Mouse (Mus musculus): ENCODE data around the gene Zmynd19.

Gene Zmynd19

DNA sequence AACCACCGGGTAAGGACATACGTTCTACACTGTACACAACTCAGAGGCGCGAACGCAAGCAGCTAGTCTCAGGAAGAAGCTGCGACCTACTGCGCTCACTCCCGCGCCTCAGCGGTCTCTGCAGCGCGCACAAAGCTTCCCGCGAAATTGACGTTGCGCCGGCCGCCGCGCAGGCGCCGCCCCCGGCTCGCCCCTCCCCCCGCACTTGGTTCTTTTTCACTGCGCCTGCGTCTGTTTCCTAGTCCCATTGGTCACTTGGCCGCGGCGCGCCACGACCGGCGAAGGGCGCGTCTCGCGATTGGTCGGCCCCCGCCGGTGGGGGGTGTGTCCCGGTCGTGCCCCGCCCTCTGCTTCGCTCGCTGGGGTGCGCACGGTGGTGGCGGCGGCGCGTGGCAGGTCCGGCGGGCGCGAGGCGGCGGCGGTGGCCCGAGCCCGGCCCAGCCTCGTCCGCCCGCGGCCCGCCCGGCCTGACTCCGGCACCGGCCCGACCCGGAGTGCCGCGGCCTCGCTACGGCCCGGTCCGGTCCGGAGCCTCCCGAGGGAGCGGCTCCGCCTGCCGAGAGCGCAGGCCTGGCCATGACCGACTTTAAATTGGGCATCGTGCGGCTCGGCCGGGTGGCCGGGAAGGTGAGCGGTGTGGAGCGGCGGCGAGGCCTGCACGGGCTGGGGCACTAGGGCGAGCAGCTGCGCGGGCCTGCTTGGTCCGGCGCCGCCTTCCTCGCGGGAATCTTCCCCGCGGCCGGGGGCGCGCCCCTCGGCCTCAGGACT lies at the start of gene Zmynd19:
Gene Zmynd19 (plus strand): TSS at position 372 of the 768 bp plus-strand sequence.
- peak; percentile 98 to 99 for DNase-seq

DNA sequence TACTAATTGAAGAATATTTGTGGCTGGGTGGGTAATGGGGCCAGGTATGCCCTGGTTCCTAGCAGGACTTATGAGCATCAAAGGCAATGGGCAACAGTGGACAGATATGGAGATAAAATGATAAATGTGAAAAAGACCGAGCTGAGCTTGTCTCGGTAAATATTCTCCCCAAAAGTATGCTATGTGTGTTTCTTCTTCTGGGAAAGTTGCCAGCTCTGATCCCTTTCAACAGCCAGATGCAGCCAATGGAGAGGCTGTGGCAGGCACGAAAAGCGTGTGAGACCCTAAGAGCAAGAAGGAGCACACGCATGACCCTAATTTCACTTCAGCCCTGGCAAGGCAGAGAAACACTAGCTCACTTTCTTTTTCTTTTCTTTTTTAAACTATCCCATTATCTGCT lies 48.5 kb upstream of the Zmynd19 start:
- DNase-seq = no peak

DNA sequence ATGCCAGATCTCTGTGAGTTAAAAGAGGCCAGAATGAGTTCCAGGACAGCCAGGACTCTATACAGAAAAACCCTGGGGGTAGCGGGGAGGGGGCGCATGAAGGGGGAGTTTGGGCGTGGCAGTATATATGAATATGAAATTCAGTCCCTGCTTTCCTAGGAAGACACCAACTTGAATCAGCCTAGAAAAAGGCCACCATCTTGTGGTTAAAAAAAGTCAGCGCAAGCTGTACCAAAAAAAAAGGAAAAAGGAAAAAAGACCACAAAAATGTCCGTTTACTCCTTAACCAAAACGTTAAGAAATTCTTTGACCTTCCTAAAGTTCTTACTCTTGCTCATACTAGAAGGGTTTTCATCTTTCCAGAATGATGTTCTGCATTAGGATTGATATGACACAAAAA lies 46.6 kb upstream of the Zmynd19 start:
- DNase-seq = no peak

DNA sequence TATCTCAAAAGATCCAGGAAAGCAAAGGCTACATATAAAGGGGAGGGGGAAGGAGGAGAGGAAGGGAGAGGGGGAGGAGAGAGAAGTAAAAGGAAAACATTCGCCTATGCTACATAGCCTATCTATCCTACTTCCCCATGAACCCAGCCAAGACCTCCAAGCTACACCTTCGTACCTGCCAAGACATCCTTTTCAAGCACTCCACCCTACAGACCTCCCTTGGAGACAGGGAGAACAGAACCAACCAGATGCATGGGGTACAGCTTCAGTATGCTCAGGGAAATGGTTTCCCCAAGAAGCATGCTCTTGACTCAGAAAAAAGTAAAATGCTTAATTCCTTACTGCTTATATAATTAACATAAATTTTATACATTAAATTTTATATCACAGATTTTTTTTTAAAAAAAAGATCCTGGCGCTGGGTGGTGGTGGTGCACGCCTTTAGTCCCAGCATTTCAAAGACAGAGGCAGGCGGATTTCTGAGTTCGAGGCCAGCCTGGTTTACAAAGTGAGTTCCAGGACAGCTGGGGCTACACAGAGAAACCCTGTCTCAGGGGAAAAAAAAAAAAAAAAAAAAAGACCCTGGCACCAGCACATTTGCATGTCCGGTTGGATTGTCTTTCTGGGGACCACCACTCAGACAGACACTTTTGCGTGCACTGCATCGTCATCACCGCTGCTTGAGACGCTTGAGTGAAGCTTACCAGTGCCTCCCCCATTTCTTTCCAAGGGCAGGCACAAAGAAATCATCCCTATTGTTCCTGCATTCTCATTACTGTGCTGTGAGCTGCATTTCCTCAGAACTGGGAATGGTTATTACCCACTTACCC lies 44.6 kb upstream of the Zmynd19 start:
- no peak for DNase-seq

DNA sequence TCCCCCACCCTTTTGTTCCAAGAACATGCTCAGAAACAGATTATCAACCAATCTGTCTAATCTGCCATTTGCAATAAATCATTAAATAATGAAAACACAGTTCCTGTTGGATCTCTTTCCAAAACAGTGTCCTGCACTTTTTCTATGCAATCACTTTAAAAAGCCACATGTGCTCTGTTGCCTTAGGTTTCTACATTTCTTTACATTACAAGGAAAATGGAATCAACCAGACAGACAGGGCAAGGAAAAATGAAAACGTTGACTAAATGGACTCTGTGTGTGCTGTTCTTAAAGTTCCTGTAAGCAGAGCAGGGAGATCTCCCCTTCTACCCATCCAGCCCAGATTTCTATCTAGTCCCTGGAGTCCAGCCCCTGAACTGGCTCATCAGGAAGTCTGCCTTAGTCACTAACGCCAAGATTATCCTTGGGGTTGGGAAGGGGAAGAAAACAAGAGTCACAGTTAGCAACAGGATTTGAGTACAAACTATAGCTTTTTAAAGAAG lies 43.9 kb upstream of the Zmynd19 start:
- DNase-seq = no peak

DNA sequence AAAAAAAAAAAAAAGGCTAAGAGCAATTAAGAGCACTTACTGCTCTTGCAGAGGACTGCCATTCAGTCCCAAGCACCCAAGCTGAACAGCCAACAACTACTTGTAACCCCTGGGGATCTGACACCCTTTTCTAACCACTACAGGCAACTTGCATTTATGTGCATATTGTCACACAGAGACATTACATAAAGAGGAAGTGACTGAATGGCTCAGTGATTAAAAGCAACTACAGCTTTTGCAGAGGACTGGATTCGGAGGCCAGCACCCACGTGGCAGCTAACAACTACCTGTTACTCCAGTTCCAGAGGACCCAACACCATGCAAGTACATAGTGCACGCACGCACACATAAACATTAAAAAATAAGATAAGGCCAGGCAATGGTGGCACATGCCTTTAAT lies 39.1 kb upstream of the Zmynd19 start:
- DNase-seq = no peak

DNA sequence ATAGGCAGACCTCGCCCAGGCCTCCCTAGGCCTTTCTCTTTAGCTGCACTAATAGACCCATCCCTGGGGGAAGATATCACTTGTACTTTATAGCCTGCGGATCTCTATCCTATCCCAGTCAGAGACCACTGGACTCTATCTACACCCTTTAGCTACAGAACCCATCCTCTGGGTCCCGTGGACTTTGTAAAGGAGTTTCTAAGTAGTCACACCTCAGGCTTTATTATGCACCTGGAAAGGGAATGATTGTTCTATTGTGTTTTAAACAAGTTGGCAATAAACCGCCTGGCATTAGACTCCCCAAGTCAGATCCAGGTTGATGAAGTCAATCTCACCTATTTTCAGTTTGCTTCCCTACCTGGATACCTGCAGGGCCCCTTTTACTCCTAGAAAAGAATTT lies 37.4 kb upstream of the Zmynd19 start:
- DNase-seq = no peak

DNA sequence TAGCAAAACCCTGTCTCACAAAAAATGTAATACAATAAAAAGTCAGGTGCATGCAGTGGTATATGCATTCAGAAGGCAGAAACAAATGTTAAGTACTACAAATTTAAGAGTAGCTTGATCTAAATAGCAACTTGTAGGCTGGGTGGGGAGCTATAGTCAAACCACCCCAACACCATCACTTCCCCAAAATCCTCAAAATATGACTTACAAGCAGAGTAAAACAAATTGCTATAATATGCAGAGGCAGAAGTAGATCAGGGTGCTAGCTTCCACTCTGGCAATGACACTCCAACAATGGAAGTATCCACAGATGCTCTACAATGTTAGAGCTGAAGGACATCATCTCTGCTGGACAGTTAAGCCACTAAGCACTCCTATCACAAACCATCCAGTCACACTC lies 37.0 kb upstream of the Zmynd19 start:
- no peak for DNase-seq

DNA sequence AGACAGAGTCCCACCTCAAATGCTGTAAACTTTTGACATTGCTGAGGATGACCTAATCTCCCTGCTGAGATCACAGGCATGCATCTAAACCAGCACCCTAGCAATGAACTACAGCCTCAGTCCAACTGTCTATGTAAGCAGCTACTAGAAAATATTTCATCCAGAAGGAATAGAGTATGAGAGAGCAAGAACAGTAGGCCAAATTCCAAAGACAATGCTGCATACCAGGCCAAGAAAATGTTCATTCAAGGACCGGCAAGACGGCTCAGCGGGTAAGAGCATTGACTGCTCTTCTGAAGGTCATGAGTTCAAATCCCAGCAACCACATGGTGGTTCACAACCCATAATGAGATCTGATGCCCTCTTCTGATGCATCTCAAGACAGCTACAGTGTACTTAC lies 34.8 kb upstream of the Zmynd19 start:
- no peak for DNase-seq

DNA sequence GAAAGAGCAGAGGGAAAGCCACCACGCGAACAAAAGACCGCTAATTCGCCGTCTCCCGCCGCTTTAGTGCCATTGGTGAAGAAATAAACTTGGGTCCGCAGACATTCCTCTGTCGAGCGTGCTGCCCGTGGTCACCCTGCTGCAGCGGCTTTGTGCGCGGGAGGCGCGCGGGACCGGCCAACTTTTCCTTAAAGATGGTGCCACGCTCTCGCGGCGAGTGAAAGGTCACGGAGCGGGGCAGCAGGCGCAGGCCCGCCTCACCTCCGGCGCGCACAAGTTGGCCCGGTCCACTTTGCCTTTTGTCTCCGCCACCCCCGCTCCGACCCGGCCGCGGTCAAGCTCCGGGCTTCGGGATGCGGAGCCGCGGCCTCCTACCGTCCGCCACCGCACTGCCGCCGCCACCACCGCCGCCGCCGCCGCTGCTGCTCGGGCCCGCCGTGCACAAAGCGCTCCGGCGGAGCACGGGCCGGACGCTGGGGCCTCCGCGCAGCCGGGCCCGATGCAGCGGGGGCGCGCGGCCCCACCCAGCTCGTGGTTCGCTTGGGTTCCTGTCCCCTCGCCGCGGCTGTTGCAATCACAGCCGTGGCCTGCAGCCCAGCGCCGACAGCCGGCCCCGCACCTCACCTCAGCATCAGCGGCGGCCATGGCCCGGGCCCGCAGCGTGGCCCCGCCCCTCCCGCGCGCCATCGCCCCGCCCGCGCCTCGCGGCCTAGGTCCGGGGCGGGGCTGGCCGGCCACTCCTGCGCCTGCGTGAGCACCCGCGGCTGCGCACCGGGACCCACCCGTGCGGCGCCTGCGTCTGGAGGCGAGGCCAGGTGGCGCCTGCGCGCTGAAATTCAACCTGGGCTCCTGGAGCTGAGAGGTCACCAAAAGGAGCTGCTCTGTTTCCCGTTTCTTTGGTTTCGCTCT lies 30.4 kb upstream of the Zmynd19 start, which contains the start of gene Ehmt1:
Gene Ehmt1 (minus strand): TSS at position 685 of the 909 bp plus-strand sequence.
- peak; percentile 94 to 99 for DNase-seq

DNA sequence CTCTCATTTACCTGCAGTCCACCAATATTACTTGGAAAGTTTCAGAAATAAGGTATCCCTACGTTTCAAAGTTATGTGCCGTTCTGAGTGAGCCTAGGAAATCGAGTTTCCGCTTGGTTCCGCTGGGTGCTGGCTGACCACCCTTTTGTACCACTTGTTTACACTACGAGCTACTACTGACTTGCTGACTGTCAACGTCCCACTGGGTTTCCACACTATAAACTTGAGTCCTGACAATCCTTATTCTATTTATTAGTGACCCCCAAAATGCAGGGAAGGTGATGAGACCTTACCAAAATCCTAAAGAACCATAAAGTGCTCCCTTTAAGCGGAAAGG lies 29.8 kb upstream of the Zmynd19 start:
- no peak for DNase-seq

DNA sequence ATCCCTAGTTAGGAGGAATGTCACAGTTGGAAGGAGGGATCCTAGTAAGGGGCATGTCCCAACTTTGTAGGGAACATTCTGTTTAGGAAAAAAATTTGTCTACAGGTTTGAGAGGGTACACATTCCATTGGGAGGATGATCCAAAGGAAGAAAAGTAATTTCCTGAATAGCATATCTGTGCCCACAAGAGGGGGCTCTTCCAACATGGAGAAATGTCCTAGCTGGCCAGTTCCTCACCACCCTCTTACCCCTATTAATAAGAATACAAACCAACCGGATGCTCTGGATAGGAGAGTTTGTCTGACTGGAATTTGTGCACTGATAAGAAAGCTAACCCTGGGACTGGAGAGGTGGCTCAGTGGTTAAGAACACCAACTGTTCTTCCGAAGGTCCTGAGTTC lies 26.0 kb upstream of the Zmynd19 start:
- no peak for DNase-seq

DNA sequence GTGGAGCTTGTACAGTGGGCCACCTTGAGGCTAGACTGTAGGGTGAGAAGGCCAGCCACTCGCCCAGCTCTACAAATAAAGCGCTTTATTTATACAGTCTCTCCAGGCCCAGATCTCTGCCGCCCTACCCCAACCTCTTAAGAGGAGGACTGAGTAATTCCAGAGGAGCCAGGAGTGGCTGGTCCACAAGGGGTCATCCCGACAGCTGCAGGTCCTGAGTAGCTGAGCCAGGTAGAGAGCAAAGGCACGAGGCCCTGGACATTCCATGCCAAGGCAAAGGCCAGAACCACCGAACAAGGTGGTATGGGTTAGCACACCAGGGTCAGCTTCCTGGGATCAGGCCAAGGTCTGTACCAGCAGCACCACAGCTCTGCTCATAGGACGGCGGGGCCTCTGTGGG lies 24.3 kb upstream of the Zmynd19 start:
- no peak for DNase-seq

DNA sequence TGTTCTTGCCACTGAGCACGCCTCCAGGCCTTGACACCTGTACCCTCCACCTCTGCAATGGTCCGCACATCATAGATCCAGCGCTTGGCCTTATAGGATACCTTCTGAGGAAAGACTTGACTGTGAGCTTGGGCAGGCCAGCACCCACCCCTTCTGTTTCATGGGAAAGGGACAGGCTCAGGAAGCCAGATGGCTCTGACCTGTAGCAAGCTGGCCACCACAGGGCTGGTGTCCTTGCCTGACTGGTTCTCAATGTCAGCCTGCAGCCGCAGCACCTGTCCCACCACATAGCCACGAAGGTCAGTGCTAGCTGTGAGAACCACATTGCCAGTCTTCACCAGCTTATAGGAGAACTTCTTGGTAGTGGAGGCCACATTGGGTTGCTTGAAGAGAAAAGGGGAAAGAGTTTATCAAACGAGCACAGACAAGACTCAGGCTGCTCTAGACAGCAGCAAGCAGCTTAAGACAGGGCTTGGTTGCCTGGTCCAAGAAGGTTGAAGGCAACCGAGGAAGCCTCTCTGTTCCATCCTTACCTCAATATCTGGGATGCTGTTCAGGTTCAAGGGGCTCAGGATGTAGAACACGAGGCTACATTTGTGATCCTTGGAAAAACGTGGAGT lies 23.1 kb upstream of the Zmynd19 start:
- DNase-seq = no peak

DNA sequence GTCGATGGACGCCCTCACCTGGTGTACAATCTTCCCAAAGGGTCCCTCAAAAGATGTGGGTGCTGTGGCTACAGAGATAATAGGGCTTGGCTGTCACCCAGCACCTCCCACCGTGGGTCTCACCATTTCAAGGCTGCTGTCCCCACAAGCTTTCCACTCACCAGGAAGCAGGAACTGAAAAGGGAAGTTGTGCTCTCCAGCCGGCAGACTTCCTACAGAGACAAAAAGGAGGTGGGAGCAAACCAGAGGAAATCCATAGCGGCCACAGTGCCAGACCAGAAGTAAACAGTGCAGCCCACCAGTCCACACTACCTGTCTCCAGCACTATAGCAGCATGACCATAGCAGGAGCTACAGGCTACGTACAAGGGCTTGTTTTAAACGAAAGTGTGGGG lies 22.6 kb upstream of the Zmynd19 start:
- DNase-seq = no peak

DNA sequence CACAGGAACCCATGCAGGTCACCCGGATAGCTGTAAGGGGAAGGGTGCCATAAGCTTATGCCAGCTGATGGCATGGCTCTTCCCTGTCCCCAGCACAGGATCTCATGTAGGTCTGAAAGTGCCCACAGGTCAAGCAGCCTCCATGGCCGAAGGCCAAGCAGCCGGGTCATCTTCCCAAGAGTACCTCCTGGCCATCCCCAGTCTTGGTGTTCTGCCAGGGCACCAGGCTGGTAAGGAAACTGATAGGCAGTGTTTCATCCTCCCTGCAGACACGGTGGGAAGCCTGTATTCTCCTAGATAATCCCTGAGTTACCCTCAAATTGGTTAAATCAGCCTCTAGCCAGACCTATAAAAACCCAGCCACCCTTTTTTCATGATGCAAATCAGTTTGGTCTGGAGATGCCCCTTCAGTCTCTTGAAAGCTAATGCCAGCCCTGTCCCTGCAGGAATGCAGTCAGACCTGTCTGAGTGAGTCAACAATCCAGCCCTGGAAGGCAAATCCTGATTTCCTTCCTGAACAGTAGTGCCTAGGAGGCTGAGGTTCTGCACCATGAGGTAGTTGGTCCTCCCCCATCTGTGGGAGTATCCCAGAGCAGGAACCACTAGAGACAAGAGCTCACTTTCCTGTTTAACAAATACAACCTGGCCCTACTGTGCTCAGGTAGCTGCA lies 21.6 kb upstream of the Zmynd19 start:
- DNase-seq = peak; percentile 46 to 49

DNA sequence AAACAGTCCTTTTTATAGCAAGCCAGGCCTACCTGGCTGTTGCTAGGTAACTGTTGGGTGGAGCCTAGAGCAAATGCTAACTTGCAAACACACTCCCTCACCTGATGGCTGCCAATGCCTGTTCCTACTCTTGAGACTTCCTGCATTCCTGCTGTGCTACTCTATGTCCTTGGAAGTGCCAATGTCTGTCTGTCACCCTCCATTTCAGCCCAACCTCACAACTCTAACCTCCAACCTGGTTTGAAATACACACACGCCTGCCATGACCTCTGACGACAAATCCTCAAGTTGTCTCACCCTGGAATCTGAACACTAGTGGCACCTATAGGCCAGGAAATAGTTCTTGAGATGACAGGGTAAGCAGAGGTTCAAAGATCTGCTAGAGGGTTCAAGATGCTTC lies 20.5 kb upstream of the Zmynd19 start:
- DNase-seq = no peak

DNA sequence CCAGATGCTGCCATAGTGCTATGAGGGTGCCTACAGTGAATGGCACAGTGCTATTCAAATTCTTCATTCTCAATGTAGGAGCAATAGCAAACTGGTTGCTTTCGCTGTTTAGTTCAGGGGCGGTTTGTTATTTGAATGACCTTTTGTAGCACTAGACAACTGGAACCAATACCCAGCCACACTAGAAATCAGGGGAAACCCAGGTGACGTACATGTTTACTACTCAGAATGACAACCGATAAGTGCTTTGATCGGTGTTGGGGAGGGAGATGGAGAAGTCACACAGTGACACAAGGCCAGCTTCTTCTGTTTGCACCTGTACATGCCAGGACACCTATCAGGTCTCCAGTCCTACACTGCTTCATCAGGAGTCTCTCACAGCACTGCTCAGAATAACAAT lies 20.0 kb upstream of the Zmynd19 start:
- no peak for DNase-seq

DNA sequence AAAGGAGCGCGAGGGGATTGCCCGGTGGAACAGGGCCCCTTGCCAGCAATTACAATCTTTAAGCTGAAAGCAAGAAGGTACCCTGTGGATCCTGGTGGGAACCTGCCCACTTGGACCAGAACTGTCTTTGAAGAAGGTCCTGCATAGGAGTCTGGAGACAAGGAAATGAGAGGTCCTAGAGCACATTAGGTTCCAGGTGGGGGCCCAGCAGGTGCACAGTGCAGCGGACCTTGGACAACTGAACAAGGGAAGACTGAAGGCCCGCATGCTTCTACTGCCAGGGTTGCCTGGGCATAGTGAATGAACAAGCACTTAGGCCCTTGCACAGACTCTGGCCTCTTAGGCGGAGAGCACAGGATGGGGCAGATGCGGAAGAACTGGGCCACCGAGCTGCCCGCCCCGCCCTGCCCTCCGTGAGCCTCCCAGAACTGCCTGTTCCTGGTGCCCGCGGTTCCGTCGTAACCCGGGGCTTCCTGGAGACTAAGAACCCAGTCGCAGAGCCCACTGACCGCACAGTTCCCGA lies 15.1 kb upstream of the Zmynd19 start:
- peak; percentile 52 to 61 for DNase-seq

DNA sequence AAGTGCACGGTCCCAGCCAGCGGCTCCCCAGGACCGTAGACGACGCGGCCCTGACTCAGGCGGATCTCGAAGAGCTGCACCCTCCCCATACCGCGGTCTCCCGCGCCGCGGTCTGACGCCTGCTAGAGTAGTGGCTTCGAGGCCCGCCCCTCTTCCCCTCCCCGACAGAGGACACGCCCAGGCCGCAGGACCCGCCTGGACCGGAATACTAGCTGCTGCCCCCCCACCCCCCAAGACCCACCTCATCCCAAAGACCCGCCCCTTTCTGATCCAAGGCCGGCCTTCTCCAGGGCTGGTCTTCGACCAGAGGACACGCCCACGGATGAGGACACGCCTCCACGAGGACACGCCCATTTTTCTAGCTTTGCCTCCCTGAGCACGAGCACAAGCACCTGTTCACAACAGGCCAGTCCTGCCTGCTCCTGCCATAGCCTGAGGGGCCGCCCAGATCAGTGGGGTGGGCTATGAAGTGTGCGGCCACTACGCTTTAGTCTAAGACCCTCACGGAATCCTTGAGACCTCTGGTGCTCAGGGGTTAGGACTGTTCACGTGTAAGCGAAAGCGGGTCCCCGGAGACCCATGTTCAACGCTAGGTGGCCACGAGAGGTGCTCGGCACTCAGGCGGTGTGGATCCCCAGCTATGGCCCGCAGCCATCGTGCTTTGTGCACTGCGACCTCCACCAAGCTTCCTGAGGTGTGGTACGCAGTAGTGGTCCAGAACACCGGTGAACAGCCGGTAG lies 14.4 kb upstream of the Zmynd19 start, which contains the start of gene Arrdc1:
Gene Arrdc1 (minus strand): TSS at position 196 of the 740 bp plus-strand sequence.
- peak; percentile 84 to 92 for DNase-seq

DNA sequence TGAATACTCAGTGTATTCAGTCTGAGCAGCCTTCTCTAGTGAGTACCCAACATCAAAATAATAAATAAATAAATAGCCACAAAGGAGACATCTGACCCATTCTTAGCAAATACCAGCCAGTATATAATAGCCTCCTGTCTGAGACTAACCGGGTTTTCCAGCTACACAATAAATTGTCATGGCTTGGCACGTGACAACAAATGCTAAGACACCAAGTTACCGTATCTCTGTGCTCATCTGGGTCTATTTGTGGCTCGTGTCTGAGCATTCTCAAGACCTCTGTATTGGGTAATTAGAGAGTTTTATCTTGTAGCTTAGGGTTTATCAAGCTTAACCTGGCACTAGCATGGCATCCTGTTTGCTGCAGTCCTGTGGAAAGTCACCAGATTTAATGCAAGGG lies 7.5 kb upstream of the Zmynd19 start:
- DNase-seq = no peak

Measured in cerebellum, adult 18-20 months (tissue).